Comparison of ENCODE assay signal across 13 mouse cellular contexts in the genomic region with DNA sequence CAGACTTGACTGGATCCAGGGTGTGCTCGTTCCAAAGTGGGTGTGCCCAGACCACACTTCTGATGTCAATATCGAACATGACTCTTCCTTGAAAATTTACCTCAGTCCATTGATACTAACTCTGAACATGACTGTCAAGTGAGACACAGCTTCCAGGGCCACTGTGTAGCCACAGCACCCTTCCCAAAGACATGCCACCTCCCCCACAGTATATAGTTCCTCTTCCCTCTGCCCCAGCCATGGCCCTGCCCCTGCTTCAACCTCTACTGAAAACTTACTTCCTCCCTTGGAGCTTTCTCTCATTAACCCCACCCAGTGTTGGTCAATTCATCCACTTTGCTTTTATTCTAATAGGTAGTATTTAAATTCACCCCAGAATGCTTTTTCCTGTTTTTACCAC. TPM values are rescaled to one million over a fixed set of nuclear protein-coding genes. Genes with fewer than 3 reads are reported as not detected.
DNase-seq lines count a peak whose midpoint lies in the region; ATAC-seq and TF ChIP-seq lines count a peak whose summit lies in the region.
"Had no signal": no experiment of that assay in that cellular context is flagged by ENCODE, and none has a peak within 500 bp of the region (broad histone marks: within the 10 kb centered on the region; RNA-seq: fewer than 3 reads in every experiment).

No protein-coding gene starts in this region.

- peak overlapping the region; percentile 37 for H3K4me3 ChIP-seq in bone marrow macrophage, adult 2 months (ENCODE audit: insufficient read depth, low read length)
- H3K4me3 ChIP-seq in liver, embryonic 15.5 days (replicated peaks), result no peak overlapping the region
- H3K4me3 ChIP-seq in spleen, adult 2 months (ENCODE audit: extremely low read depth, insufficient read depth, insufficient read length), result no peak overlapping the region; the same call in 1 of the 2 replicates
- no peak overlapping the region for H3K4me3 ChIP-seq in forebrain, embryonic 14.5 days (ENCODE audit: low read depth, low read length)
- H3K4me3 ChIP-seq: forebrain, embryonic 10.5 days; neural tube, embryonic 13.5 days had no signal

- peaks cover 93% of the 10 kb centered on the region for H3K4me1 ChIP-seq in bone marrow macrophage, adult 2 months (ENCODE audit: control insufficient read depth, insufficient read depth, low read length)
- peaks cover 42% of the 10 kb centered on the region for H3K4me1 ChIP-seq in liver, embryonic 15.5 days (replicated peaks)
- peaks cover 89% of the 10 kb centered on the region for H3K4me1 ChIP-seq in spleen, adult 2 months (ENCODE audit: control insufficient read depth, insufficient read depth, insufficient read length)
- no peaks in the 10 kb centered on the region for H3K4me1 ChIP-seq in forebrain, embryonic 14.5 days (ENCODE audit: control insufficient read depth, insufficient read depth, low read length)
- H3K4me1 ChIP-seq: neural tube, embryonic 13.5 days had no signal

- WGBS in liver, embryonic 15.5 days (ENCODE audit: insufficient replicate concordance), result 6% methylated on average over 2 of the region's 2 CpGs
- WGBS in spleen, adult 2 months, result 9% methylated on average over 2 of the region's 2 CpGs
- WGBS in forebrain, embryonic 14.5 days, result 81% methylated on average over 2 of the region's 2 CpGs

- TF ChIP-seq POLR2A in bone marrow macrophage, adult 2 months (IDR thresholded peaks at IDR 0.05; ENCODE audit: borderline replicate concordance, low read depth, low read length), result no peak
- peak; percentile 6; the same call in 1 of the 2 replicates for TF ChIP-seq POLR2A in spleen, adult 2 months (IDR thresholded peaks at IDR 0.05; ENCODE audit: low read depth, low read length)

- peak; percentile 44 for DNase-seq in layer of hippocampus, adult 11-12 months (ENCODE audit: low spot score)
- no peak for DNase-seq in layer of hippocampus, adult 9-10 months (ENCODE audit: low spot score)
- DNase-seq in spleen, adult 2 months (ENCODE audit: low read depth in 1 of 2, low spot score in 2 of 2), result peak; percentile 59 to 80
- no peak for DNase-seq in frontal cortex, postnatal 10 days (ENCODE audit: low spot score in 2 of 2)
- DNase-seq in forebrain, embryonic 14.5 days (ENCODE audit: low spot score), result no peak
- no peak for DNase-seq in T-cell, adult 2 months (ENCODE audit: low spot score)
- DNase-seq: cerebellum, adult 2 months had no signal

- no peak overlapping the region for H3K9ac ChIP-seq in liver, embryonic 15.5 days
- no peak overlapping the region for H3K9ac ChIP-seq in forebrain, embryonic 14.5 days (ENCODE audit: low read length)
- H3K9ac ChIP-seq: liver, embryonic 14.5 days; neural tube, embryonic 13.5 days had no signal

- no peaks in the 10 kb centered on the region for H3K36me3 ChIP-seq in liver, embryonic 15.5 days (replicated peaks)
- H3K36me3 ChIP-seq in spleen, adult 2 months (ENCODE audit: control insufficient read depth, insufficient read depth, low read length), result no peaks in the 10 kb centered on the region
- H3K36me3 ChIP-seq in forebrain, embryonic 14.5 days (ENCODE audit: control insufficient read depth, insufficient read depth, low read length), result no peaks in the 10 kb centered on the region
- H3K36me3 ChIP-seq: forebrain, embryonic 10.5 days; neural tube, embryonic 13.5 days had no signal

- no peak overlapping the region for H3K4me2 ChIP-seq in liver, embryonic 15.5 days
- H3K4me2 ChIP-seq in forebrain, embryonic 14.5 days (ENCODE audit: low read length), result no peak overlapping the region
- H3K4me2 ChIP-seq: neural tube, embryonic 13.5 days had no signal

- H3K9me3 ChIP-seq in liver, embryonic 15.5 days (replicated peaks), result no peaks in the 10 kb centered on the region
- H3K9me3 ChIP-seq in forebrain, embryonic 14.5 days (replicated peaks; ENCODE audit: control insufficient read depth, low read length), result no peaks in the 10 kb centered on the region
- H3K9me3 ChIP-seq: forebrain, embryonic 10.5 days; neural tube, embryonic 13.5 days had no signal

- peaks cover 8% of the 10 kb centered on the region; the same call in 1 of the 2 replicates for H3K27me3 ChIP-seq in liver, embryonic 15.5 days
- H3K27me3 ChIP-seq in spleen, adult 2 months (ENCODE audit: control insufficient read depth, insufficient read depth, low read length), result no peaks in the 10 kb centered on the region
- H3K27me3 ChIP-seq in forebrain, embryonic 14.5 days (replicated peaks; ENCODE audit: control insufficient read depth, insufficient read depth, low read length), result no peaks in the 10 kb centered on the region
- H3K27me3 ChIP-seq: neural tube, embryonic 13.5 days; Patski had no signal

- peak; percentile 46; the same call in 1 of the 2 replicates for ATAC-seq in liver, embryonic 15.5 days (ENCODE audit: insufficient read depth)
- no peak for ATAC-seq in forebrain, embryonic 14.5 days
- ATAC-seq: Patski had no signal

- no peak for TF ChIP-seq CTCF in bone marrow macrophage, adult 2 months (IDR thresholded peaks at IDR 0.05; ENCODE audit: low read depth, low read length)
- TF ChIP-seq CTCF in spleen, adult 2 months (IDR thresholded peaks at IDR 0.05; ENCODE audit: extremely low read depth, insufficient read depth, insufficient read length, insufficient replicate concordance), result no peak

- H3K27ac ChIP-seq in bone marrow macrophage, adult 2 months (ENCODE audit: insufficient read depth, low read depth, low read length), result peak overlapping the region; percentile 99
- peak overlapping the region; percentile 55 for H3K27ac ChIP-seq in liver, embryonic 15.5 days (replicated peaks)
- peak overlapping the region; percentile 93 for H3K27ac ChIP-seq in spleen, adult 2 months (ENCODE audit: insufficient read depth, low read length)
- no peak overlapping the region for H3K27ac ChIP-seq in forebrain, embryonic 14.5 days (ENCODE audit: low read depth, low read length)
- H3K27ac ChIP-seq: forebrain, embryonic 10.5 days; liver, embryonic 14.5 days; neural tube, embryonic 13.5 days had no signal

RNA-seq across cellular contexts. Expression of a gene that starts 34.0 kb away (rescaled TPM):
- polyA plus RNA-seq in bone marrow macrophage, adult 2 months (2012; ENCODE audit: insufficient read depth, insufficient read length, missing spikeins), result 124 and 127 TPM in 2 replicates
- polyA plus RNA-seq in liver, embryonic 15.5 days (2015; fragmentation: Nextera tagmentation; extraction: Ambion mirVana), result 8.1 and 9.1 TPM in 2 replicates
- 24.4 and 31.3 TPM in 2 replicates for polyA plus RNA-seq in spleen, adult 2 months (2012; rRNA removed)
- polyA plus RNA-seq in forebrain, embryonic 14.5 days (2014; fragmentation: Nextera tagmentation; extraction: Ambion mirVana), result 5.5 and 6.2 TPM in 2 replicates

Comparison
In these comparisons a context has a peak if more than half of its experiments do, and no peak if none do; other contexts are left out.
1. DNase-seq: peak in layer of hippocampus, adult 11-12 months (single experiment) and spleen, adult 2 months (2 of 2); none in layer of hippocampus, adult 9-10 months (single experiment), frontal cortex, postnatal 10 days (0 of 2), forebrain, embryonic 14.5 days (single experiment) and T-cell, adult 2 months (single experiment).